8 mouse cellular contexts compared by ENCODE assay signal in genomic region chr19:10940097-10940800, GRCm38 (mm10). TPM values are rescaled to one million over a fixed set of nuclear protein-coding genes. Genes with fewer than 3 reads are reported as not detected.
DNase-seq lines count a peak whose midpoint lies in the region; ATAC-seq and TF ChIP-seq lines count a peak whose summit lies in the region.

No protein-coding gene starts in this region.

- H3K9ac ChIP-seq in forebrain, embryonic 16.5 days (replicated peaks; ENCODE audit: low read depth, low read length): peak overlapping the region; percentile 69
- H3K9ac ChIP-seq in hindbrain, embryonic 15.5 days: peak overlapping the region; percentile 49

- H3K9me3 ChIP-seq in forebrain, embryonic 16.5 days (ENCODE audit: control insufficient read depth, low read length): no peaks in the 10 kb centered on the region
- no peaks in the 10 kb centered on the region for H3K9me3 ChIP-seq in hindbrain, embryonic 15.5 days

- H3K4me2 ChIP-seq in forebrain, embryonic 16.5 days (ENCODE audit: low read length): peak overlapping the region; percentile 87
- peak overlapping the region; percentile 88 for H3K4me2 ChIP-seq in hindbrain, embryonic 15.5 days

- no peaks in the 10 kb centered on the region for H3K27me3 ChIP-seq in cerebellum, adult 2 months (ENCODE audit: control insufficient read depth, insufficient read depth, low read length)
- H3K27me3 ChIP-seq in forebrain, embryonic 16.5 days (replicated peaks; ENCODE audit: control insufficient read depth, insufficient read depth, low read length): no peaks in the 10 kb centered on the region
- no peaks in the 10 kb centered on the region for H3K27me3 ChIP-seq in hindbrain, embryonic 15.5 days

- H3K27ac ChIP-seq in cerebellum, adult 2 months (ENCODE audit: insufficient read depth, low read length): no peak overlapping the region
- H3K27ac ChIP-seq in forebrain, embryonic 16.5 days (ENCODE audit: low read length): peak overlapping the region; percentile 48
- H3K27ac ChIP-seq in hindbrain, embryonic 15.5 days (replicated peaks): peak overlapping the region; percentile 71
- no peak overlapping the region for H3K27ac ChIP-seq in left cerebral cortex, adult 2 months

- 11% methylated on average over 37 of the region's 37 CpGs for WGBS in cerebellum, adult 2 months
- 17% methylated on average over 37 of the region's 37 CpGs for WGBS in forebrain, embryonic 16.5 days
- WGBS in hindbrain, embryonic 15.5 days: 17% methylated on average over 37 of the region's 37 CpGs

- H3K4me1 ChIP-seq in cerebellum, adult 2 months (ENCODE audit: control insufficient read depth, insufficient read depth, low read length): 0 out of 2 replicates have a peak, but pooled peaks cover 3% of the 10 kb centered on the region
- H3K4me1 ChIP-seq in forebrain, embryonic 16.5 days (replicated peaks; ENCODE audit: control insufficient read depth, insufficient read depth, low read length): peaks cover 14% of the 10 kb centered on the region
- H3K4me1 ChIP-seq in hindbrain, embryonic 15.5 days (replicated peaks): peaks cover 17% of the 10 kb centered on the region

- DNase-seq in R1 (ENCODE audit: low read depth, low spot score): peak; percentile 83
- DNase-seq in cerebellum, adult 2 months: peak; percentile 86 to 87
- peak; percentile 70 to 77 for DNase-seq in left cerebral cortex, adult 2 months (ENCODE audit: extremely low spot score in 1 of 2, low spot score in 2 of 2)
- DNase-seq in lung, postnatal 4 days: peak; percentile 77 to 82
- DNase-seq in right cerebral cortex, postnatal 10 days (ENCODE audit: low spot score in 2 of 2): peak; percentile 80 to 82
- peak; percentile 44 to 64 for DNase-seq in urinary bladder, postnatal 36 days (ENCODE audit: low spot score in 2 of 2)

- H3K4me3 ChIP-seq in cerebellum, adult 2 months (replicated peaks; ENCODE audit: insufficient read depth, low read depth, low read length): peak overlapping the region; percentile 22
- H3K4me3 ChIP-seq in forebrain, embryonic 16.5 days (replicated peaks; ENCODE audit: low read length): peak overlapping the region; percentile 42
- H3K4me3 ChIP-seq in hindbrain, embryonic 15.5 days: peak overlapping the region; percentile 35
- H3K4me3 ChIP-seq in left cerebral cortex, adult 2 months: no peak overlapping the region

- TF ChIP-seq CTCF in cerebellum, adult 2 months (IDR thresholded peaks at IDR 0.05; ENCODE audit: borderline replicate concordance, insufficient read depth, low read depth, low read length): peak; percentile 87
- TF ChIP-seq CTCF in left cerebral cortex, adult 2 months (IDR thresholded peaks at IDR 0.05): peak; percentile 77

- H3K36me3 ChIP-seq in forebrain, embryonic 16.5 days (ENCODE audit: control insufficient read depth, insufficient read depth): peaks cover 18% of the 10 kb centered on the region
- H3K36me3 ChIP-seq in hindbrain, embryonic 15.5 days: peaks cover 32% of the 10 kb centered on the region

- ATAC-seq in forebrain, embryonic 16.5 days: peak; percentile 94
- ATAC-seq in hindbrain, embryonic 15.5 days (ENCODE audit: low FRiP score, low read depth): peak; percentile 92

- intact Hi-C loops in left cerebral cortex, adult 2 months (cut with DNase I): no loop called here

- TF ChIP-seq POLR2A in cerebellum, adult 2 months (IDR thresholded peaks at IDR 0.05; ENCODE audit: borderline replicate concordance, insufficient read depth, low read length): no peak; the same call in 1 of the 2 replicates

RNA-seq across cellular contexts. Expression of gene Ptgdr2, which starts 3.3 kb away (rescaled TPM):
- 0.06 and 0.10 TPM in 2 replicates for polyA plus RNA-seq in cerebellum, adult 2 months (2012; rRNA removed)
- 0.12 and 0.13 TPM in 2 replicates for polyA plus RNA-seq in forebrain, embryonic 16.5 days (2015; fragmentation: Nextera tagmentation; extraction: Ambion mirVana)
- 0.08 and 0.09 TPM in 2 replicates for polyA plus RNA-seq in hindbrain, embryonic 15.5 days (2015; fragmentation: Nextera tagmentation; extraction: Ambion mirVana)
- under 1 TPM; 0.14 to 0.30 TPM for total RNA-seq in left cerebral cortex, adult 2 months (2021)

RNA-seq across cellular contexts. Expression of gene Ccdc86, which starts 8.8 kb away (rescaled TPM):
- polyA plus RNA-seq in cerebellum, adult 2 months (2012; rRNA removed): 4.9 and 5.3 TPM in 2 replicates
- 18.8 TPM in 2 replicates for polyA plus RNA-seq in forebrain, embryonic 16.5 days (2015; fragmentation: Nextera tagmentation; extraction: Ambion mirVana)
- polyA plus RNA-seq in hindbrain, embryonic 15.5 days (2015; fragmentation: Nextera tagmentation; extraction: Ambion mirVana): 14.6 and 14.9 TPM in 2 replicates
- total RNA-seq in left cerebral cortex, adult 2 months (2021): 10 to 100 TPM in 1 of 2 experiments, 1 to 10 TPM in 1; 7.8 to 10.6 TPM

RNA-seq across cellular contexts. Expression of gene Zp1, which starts 19.8 kb away (rescaled TPM):
- 0.05 TPM in 1 of 2 replicates, not detected in the other for polyA plus RNA-seq in cerebellum, adult 2 months (2012; rRNA removed)
- polyA plus RNA-seq in forebrain, embryonic 16.5 days (2015; fragmentation: Nextera tagmentation; extraction: Ambion mirVana): 0.16 and 0.56 TPM in 2 replicates
- polyA plus RNA-seq in hindbrain, embryonic 15.5 days (2015; fragmentation: Nextera tagmentation; extraction: Ambion mirVana): 0.21 and 0.27 TPM in 2 replicates
- not detected for total RNA-seq in left cerebral cortex, adult 2 months (2021)

RNA-seq across cellular contexts. Expression of gene Ms4a10, which starts 34.2 kb away (rescaled TPM):
- not detected in 2 replicates for polyA plus RNA-seq in cerebellum, adult 2 months (2012; rRNA removed)
- not detected in 2 replicates for polyA plus RNA-seq in forebrain, embryonic 16.5 days (2015; fragmentation: Nextera tagmentation; extraction: Ambion mirVana)
- not detected in 2 replicates for polyA plus RNA-seq in hindbrain, embryonic 15.5 days (2015; fragmentation: Nextera tagmentation; extraction: Ambion mirVana)
- not detected for total RNA-seq in left cerebral cortex, adult 2 months (2021)

RNA-seq across cellular contexts. Expression of gene Prpf19, which starts 45.2 kb away (rescaled TPM):
- 278 and 288 TPM in 2 replicates for polyA plus RNA-seq in cerebellum, adult 2 months (2012; rRNA removed)
- 42.8 and 43.3 TPM in 2 replicates for polyA plus RNA-seq in forebrain, embryonic 16.5 days (2015; fragmentation: Nextera tagmentation; extraction: Ambion mirVana)
- 43.3 and 44.1 TPM in 2 replicates for polyA plus RNA-seq in hindbrain, embryonic 15.5 days (2015; fragmentation: Nextera tagmentation; extraction: Ambion mirVana)
- 100 to 1,000 TPM; 195 to 208 TPM for total RNA-seq in left cerebral cortex, adult 2 months (2021)

Comparison
In these comparisons a context has a peak if more than half of its experiments do, and no peak if none do; other contexts are left out.
1. H3K27ac ChIP-seq: peak in forebrain, embryonic 16.5 days (single experiment) and hindbrain, embryonic 15.5 days (single experiment); none in cerebellum, adult 2 months (single experiment) and left cerebral cortex, adult 2 months (single experiment).
2. Peak in every context shown above with its lines, with median percentiles within 50 percentile points of each other: DNase-seq.